In the genomic region with DNA sequence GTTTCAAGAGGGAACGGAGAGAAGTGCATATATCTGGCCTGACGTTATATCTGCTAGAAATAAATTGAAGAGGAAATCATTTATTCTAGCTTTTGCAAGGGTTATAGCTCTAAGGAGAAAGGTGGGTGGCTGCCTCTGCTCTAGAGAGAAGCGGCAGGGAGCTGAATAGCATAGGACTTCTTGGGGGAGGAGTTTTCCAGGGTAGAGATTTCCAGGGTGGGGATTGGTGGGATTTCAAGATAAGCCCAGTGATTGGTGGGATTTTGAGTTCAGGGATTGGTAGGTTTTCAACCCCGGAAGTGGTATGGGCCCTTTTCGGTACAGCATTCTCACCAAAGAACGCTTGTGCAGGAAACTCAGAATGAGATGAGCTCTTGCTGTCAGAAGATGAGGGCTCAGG, we compare ENCODE assay signal across 13 mouse cellular contexts. TPM values are rescaled to one million over a fixed set of nuclear protein-coding genes. Genes with fewer than 3 reads are reported as not detected.
DNase-seq lines count a peak whose midpoint lies in the region; ATAC-seq and TF ChIP-seq lines count a peak whose summit lies in the region.
"Had no signal": no experiment of that assay in that cellular context is flagged by ENCODE, and none has a peak within 500 bp of the region (broad histone marks: within the 10 kb centered on the region; RNA-seq: fewer than 3 reads in every experiment).

No protein-coding gene starts in this region.

- TF ChIP-seq CTCF in heart, adult 2 months (IDR thresholded peaks at IDR 0.05), result no peak

- H3K4me2 ChIP-seq in heart, embryonic 12.5 days, result peak overlapping the region; percentile 14
- peak overlapping the region; percentile 14 for H3K4me2 ChIP-seq in forebrain, embryonic 13.5 days
- peak overlapping the region; percentile 14; the same call in 1 of the 2 replicates for H3K4me2 ChIP-seq in limb, embryonic 14.5 days (replicated peaks; ENCODE audit: low read depth, low read length, severe bottlenecking)

- H3K36me3 ChIP-seq in heart, embryonic 12.5 days, result no peaks in the 10 kb centered on the region
- H3K36me3 ChIP-seq in heart, adult 2 months (ENCODE audit: control insufficient read depth, insufficient read depth, low read length), result no peaks in the 10 kb centered on the region
- no peaks in the 10 kb centered on the region for H3K36me3 ChIP-seq in forebrain, embryonic 13.5 days (ENCODE audit: poor library complexity, severe bottlenecking)
- no peaks in the 10 kb centered on the region for H3K36me3 ChIP-seq in limb, embryonic 14.5 days (ENCODE audit: control insufficient read depth, insufficient read depth, low read length)

- H3K79me2 ChIP-seq in heart, adult 2 months (replicated peaks; ENCODE audit: control insufficient read depth, insufficient read depth, low read length), result no peaks in the 10 kb centered on the region

- H3K4me3 ChIP-seq in heart, embryonic 12.5 days, result no peak overlapping the region
- H3K4me3 ChIP-seq in heart, adult 2 months, result no peak overlapping the region
- no peak overlapping the region for H3K4me3 ChIP-seq in forebrain, embryonic 13.5 days
- 0 out of 2 replicates have a peak overlapping the region, but pooled peaks have one; percentile 7 for H3K4me3 ChIP-seq in limb, embryonic 14.5 days (replicated peaks; ENCODE audit: low read length)
- H3K4me3 ChIP-seq: gastrocnemius, adult 2 months had no signal

- H3K9me3 ChIP-seq in heart, embryonic 12.5 days (replicated peaks), result no peaks in the 10 kb centered on the region
- no peaks in the 10 kb centered on the region for H3K9me3 ChIP-seq in forebrain, embryonic 13.5 days (replicated peaks)
- no peaks in the 10 kb centered on the region for H3K9me3 ChIP-seq in limb, embryonic 14.5 days (ENCODE audit: control insufficient read depth, low read length)

- no peak for ATAC-seq in heart, embryonic 12.5 days (ENCODE audit: insufficient number of reproducible peaks, low FRiP score)
- ATAC-seq in forebrain, embryonic 13.5 days, result peak; percentile 74
- no peak for ATAC-seq in limb, embryonic 14.5 days (ENCODE audit: low FRiP score, low read depth)
- no peak for ATAC-seq in activated CD4-positive, CD25-positive, alpha-beta regulatory T cell, adult 4 months

- 63% methylated on average over 6 of the region's 6 CpGs for WGBS in heart, embryonic 12.5 days
- WGBS in heart, adult 2 months, result 75% methylated on average over 6 of the region's 6 CpGs
- WGBS in forebrain, embryonic 13.5 days, result 70% methylated on average over 6 of the region's 6 CpGs
- 69% methylated on average over 6 of the region's 6 CpGs for WGBS in limb, embryonic 14.5 days

- intact Hi-C loops in heart, adult 2 months (cut with DNase I), result no loop called here

- H3K27me3 ChIP-seq in heart, embryonic 12.5 days (replicated peaks), result peaks cover 16% of the 10 kb centered on the region
- H3K27me3 ChIP-seq in heart, adult 2 months (ENCODE audit: control insufficient read depth, insufficient read depth, low read length), result no peaks in the 10 kb centered on the region
- peaks cover 14% of the 10 kb centered on the region; the same call in 1 of the 2 replicates for H3K27me3 ChIP-seq in forebrain, embryonic 13.5 days
- H3K27me3 ChIP-seq in limb, embryonic 14.5 days (ENCODE audit: control insufficient read depth, insufficient read depth, low read length), result no peaks in the 10 kb centered on the region

- no peak overlapping the region for H3K9ac ChIP-seq in heart, embryonic 12.5 days
- H3K9ac ChIP-seq in heart, adult 2 months (ENCODE audit: low read depth, low read length), result no peak overlapping the region
- no peak overlapping the region for H3K9ac ChIP-seq in forebrain, embryonic 13.5 days
- no peak overlapping the region for H3K9ac ChIP-seq in limb, embryonic 14.5 days (ENCODE audit: low read depth, low read length, severe bottlenecking)

- H3K27ac ChIP-seq in heart, embryonic 12.5 days (ENCODE audit: poor library complexity, severe bottlenecking), result no peak overlapping the region
- no peak overlapping the region for H3K27ac ChIP-seq in heart, adult 2 months
- H3K27ac ChIP-seq in forebrain, embryonic 13.5 days, result no peak overlapping the region
- no peak overlapping the region for H3K27ac ChIP-seq in limb, embryonic 14.5 days (replicated peaks; ENCODE audit: low read depth, low read length)
- H3K27ac ChIP-seq: gastrocnemius, adult 2 months had no signal

- TF ChIP-seq POLR2A in heart, adult 2 months (IDR thresholded peaks at IDR 0.05; ENCODE audit: insufficient read depth, low read depth, low read length), result no peak
- TF ChIP-seq POLR2A in limb, embryonic 14.5 days (IDR thresholded peaks at IDR 0.05; ENCODE audit: borderline replicate concordance, extremely low read depth, insufficient read depth, insufficient read length), result no peak

- H3K4me1 ChIP-seq in heart, embryonic 12.5 days (replicated peaks), result no peaks in the 10 kb centered on the region
- H3K4me1 ChIP-seq in heart, adult 2 months (ENCODE audit: control insufficient read depth, insufficient read depth, low read length), result no peaks in the 10 kb centered on the region
- no peaks in the 10 kb centered on the region for H3K4me1 ChIP-seq in forebrain, embryonic 13.5 days
- H3K4me1 ChIP-seq in limb, embryonic 14.5 days (ENCODE audit: control insufficient read depth, insufficient read depth, low read length), result no peaks in the 10 kb centered on the region

- no peak for TF ChIP-seq EP300 in heart, adult 2 months (IDR thresholded peaks at IDR 0.05; ENCODE audit: insufficient read depth, low read depth, low read length)

- DNase-seq in heart, adult 2 months, result no peak
- DNase-seq in ES-CJ7 (ENCODE audit: low read depth, low spot score), result peak; percentile 47
- no peak for DNase-seq in limb, embryonic 14.5 days (ENCODE audit: low spot score)
- no peak for DNase-seq in spleen, postnatal 36 days (ENCODE audit: low spot score in 2 of 2)
- no peak for DNase-seq in right cerebral cortex, postnatal 14 days
- DNase-seq: B cell, adult 2 months; cerebellum, postnatal 10 days; gastrocnemius, adult 2 months; kidney, postnatal 36 days; spleen, adult 18-20 months had no signal

RNA-seq across cellular contexts. Expression of a gene that starts 8.6 kb away (rescaled TPM):
- 17.4 and 21.3 TPM in 2 replicates for polyA plus RNA-seq in heart, embryonic 12.5 days (2016; fragmentation: Nextera tagmentation; extraction: Ambion mirVana)
- total RNA-seq in heart, adult 2 months (2021), result 1 to 10 TPM; 3.9 to 4.0 TPM
- polyA plus RNA-seq in heart, adult 2 months (2012; rRNA removed), result 3.3 and 5.9 TPM in 2 replicates
- 48.3 and 49.7 TPM in 2 replicates for polyA plus RNA-seq in forebrain, embryonic 13.5 days (2015; fragmentation: Nextera tagmentation; extraction: Ambion mirVana)
- polyA plus RNA-seq in limb, embryonic 14.5 days (2012; rRNA removed), result 33.3 and 34.4 TPM in 2 replicates
- polyA plus RNA-seq in limb, embryonic 14.5 days (2014; fragmentation: Nextera tagmentation; extraction: Ambion mirVana), result 24.7 and 25.8 TPM in 2 replicates
- polyA plus RNA-seq in activated CD4-positive, CD25-positive, alpha-beta regulatory T cell, adult 4 months (2017; shearing (Covaris generic)), result 10 to 100 TPM in 1 of 2 experiments, 1 to 10 TPM in 1; 6.3 to 10.3 TPM
